Mouse (Mus musculus): ENCODE results near the gene Wdfy2. TPM values are rescaled to one million over a fixed set of nuclear protein-coding genes. Genes with fewer than 3 reads are reported as not detected.
"Not testable (repeated sequence)": the region's sequence is repeated elsewhere in the genome, so short reads cannot be mapped to it uniquely, and the experiment has no call there.

Wdfy2 gene
- polyA plus RNA-seq, 1 experiment: 9.5 TPM

- Histone ChIP-seq H3K4me1 (ENCODE audit: control insufficient read depth, insufficient read depth, low read length) (peaks cover 23% of the 10 kb centered on the region), H3K4me3 (replicated peaks; ENCODE audit: extremely low read depth, low read depth, low read length) (no peak overlapping the region)
- DNase-seq: peak; percentile 21
- TF ChIP-seq CTCF (IDR thresholded peaks at IDR 0.05; ENCODE audit: insufficient read depth, low read length) (no peak), POLR2A (IDR thresholded peaks at IDR 0.05; ENCODE audit: borderline replicate concordance, extremely low read depth, low read depth, low read length) (no peak)
- 35% methylated on average over 5 of the region's 5 CpGs for WGBS
Measured at GRCm38 (mm10) chr14:62884171-62884570, 46.7 kb downstream of the Wdfy2 start.

GRCm38 (mm10) chr14:62884639-62885038 lies 47.2 kb downstream of the Wdfy2 start:
- DNase-seq: no peak
- TF ChIP-seq CTCF (IDR thresholded peaks at IDR 0.05; ENCODE audit: insufficient read depth, low read length): no peak
- no peak for TF ChIP-seq POLR2A (IDR thresholded peaks at IDR 0.05; ENCODE audit: borderline replicate concordance, extremely low read depth, low read depth, low read length)
- Histone ChIP-seq H3K4me1 (ENCODE audit: control insufficient read depth, insufficient read depth, low read length) (peaks cover 21% of the 10 kb centered on the region), H3K4me3 (replicated peaks; ENCODE audit: extremely low read depth, low read depth, low read length) (no peak overlapping the region)
- 100% methylated on average over 1 of the region's 1 CpGs for WGBS

- Histone ChIP-seq H3K4me1 (ENCODE audit: control insufficient read depth, insufficient read depth, low read length) (peaks cover 16% of the 10 kb centered on the region), H3K4me3 (replicated peaks; ENCODE audit: extremely low read depth, low read depth, low read length) (no peak overlapping the region)
- WGBS: 77% methylated on average over 2 of the region's 2 CpGs
- TF ChIP-seq CTCF (IDR thresholded peaks at IDR 0.05; ENCODE audit: insufficient read depth, low read length) (0 out of 2 replicates have a peak, but pooled peaks have one; percentile 21), POLR2A (IDR thresholded peaks at IDR 0.05; ENCODE audit: borderline replicate concordance, extremely low read depth, low read depth, low read length) (no peak)
- DNase-seq: no peak
Measured at GRCm38 (mm10) chr14:62885146-62885545, 47.7 kb downstream of the Wdfy2 start.

GRCm38 (mm10) chr14:62891401-62891800 lies 53.9 kb downstream of the Wdfy2 start:
- Histone ChIP-seq H3K4me3 (replicated peaks; ENCODE audit: extremely low read depth, low read depth, low read length) (no peak overlapping the region), H3K4me1 (ENCODE audit: control insufficient read depth, insufficient read depth, low read length) (peaks cover 7% of the 10 kb centered on the region)
- no peak for DNase-seq
- TF ChIP-seq POLR2A (IDR thresholded peaks at IDR 0.05; ENCODE audit: borderline replicate concordance, extremely low read depth, low read depth, low read length) (no peak), CTCF (IDR thresholded peaks at IDR 0.05; ENCODE audit: insufficient read depth, low read length) (no peak)
- 76% methylated on average over 3 of the region's 3 CpGs for WGBS

- H3K4me3 ChIP-seq (replicated peaks; ENCODE audit: extremely low read depth, low read depth, low read length): no peak overlapping the region
- no peak for TF ChIP-seq CTCF (IDR thresholded peaks at IDR 0.05; ENCODE audit: insufficient read depth, low read length)
- 54% methylated on average over 8 of the region's 8 CpGs for WGBS
- no peak for DNase-seq
- H3K4me1 ChIP-seq (ENCODE audit: control insufficient read depth, insufficient read depth, low read length): peaks cover 7% of the 10 kb centered on the region
Measured at GRCm38 (mm10) chr14:62892771-62893641, 55.5 kb downstream of the Wdfy2 start.

GRCm38 (mm10) chr14:62893642-62894180 lies 56.2 kb downstream of the Wdfy2 start:
- not testable (repeated sequence) for DNase-seq; H3K4me1 ChIP-seq (ENCODE audit: control insufficient read depth, insufficient read depth, low read length)
- WGBS: 54% methylated on average over 5 of the region's 5 CpGs

GRCm38 (mm10) chr14:62894924-62895840 lies 57.7 kb downstream of the Wdfy2 start:
- H3K4me1 ChIP-seq (ENCODE audit: control insufficient read depth, insufficient read depth, low read length): peaks cover 7% of the 10 kb centered on the region
- WGBS: 93% methylated on average over 8 of the region's 8 CpGs
- TF ChIP-seq CTCF (IDR thresholded peaks at IDR 0.05; ENCODE audit: insufficient read depth, low read length): no peak
- no peak for TF ChIP-seq POLR2A (IDR thresholded peaks at IDR 0.05; ENCODE audit: borderline replicate concordance, extremely low read depth, low read depth, low read length)
- no peak overlapping the region for H3K4me3 ChIP-seq (replicated peaks; ENCODE audit: extremely low read depth, low read depth, low read length)
- no peak for DNase-seq

More at GRCm38 (mm10) chr14:62893642-62894180, 56.2 kb downstream of the Wdfy2 start:
- H3K4me3 ChIP-seq (replicated peaks; ENCODE audit: extremely low read depth, low read depth, low read length): not testable (repeated sequence)

GRCm38 (mm10) chr14:62898061-62898460 lies 60.6 kb downstream of the Wdfy2 start:
- Histone ChIP-seq H3K4me3 (replicated peaks; ENCODE audit: extremely low read depth, low read depth, low read length) (no peak overlapping the region), H3K4me1 (ENCODE audit: control insufficient read depth, insufficient read depth, low read length) (peaks cover 3% of the 10 kb centered on the region; the same call in 1 of the 2 replicates)
- WGBS: 85% methylated on average over 6 of the region's 6 CpGs
- DNase-seq: no peak
- TF ChIP-seq POLR2A (IDR thresholded peaks at IDR 0.05; ENCODE audit: borderline replicate concordance, extremely low read depth, low read depth, low read length) (no peak), CTCF (IDR thresholded peaks at IDR 0.05; ENCODE audit: insufficient read depth, low read length) (no peak)

GRCm38 (mm10) chr14:62907888-62908287 lies 70.4 kb downstream of the Wdfy2 start:
- H3K4me1 ChIP-seq (ENCODE audit: control insufficient read depth, insufficient read depth, low read length): peaks cover 2% of the 10 kb centered on the region; the same call in 1 of the 2 replicates
- H3K4me3 ChIP-seq (replicated peaks; ENCODE audit: extremely low read depth, low read depth, low read length): no peak overlapping the region
- TF ChIP-seq POLR2A (IDR thresholded peaks at IDR 0.05; ENCODE audit: borderline replicate concordance, extremely low read depth, low read depth, low read length) (no peak), CTCF (IDR thresholded peaks at IDR 0.05; ENCODE audit: insufficient read depth, low read length) (no peak)
- 83% methylated on average over 2 of the region's 2 CpGs for WGBS
- DNase-seq: no peak

Measured in lung, adult 2 months (tissue).